Mouse (Mus musculus) kidney, adult 2 months (tissue): ENCODE results near the gene Rhobtb3.
"Not testable (repeated sequence)": the region's sequence is repeated elsewhere in the genome, so short reads cannot be mapped to it uniquely, and the experiment has no call there.

Experiments used
- CTCF ChIP-seq: fragments of 200-500 bp; conservative IDR thresholded peaks from 2 replicates; pipeline ENCODE4 v1.5.1; 2011; ENCODE audit warnings: low read depth, mild to moderate bottlenecking, control low read depth, low read length, moderate library complexity, mixed read lengths; ENCODE audit not compliant: insufficient read depth, insufficient read length
- POLR2A ChIP-seq: fragments of 200-500 bp; IDR thresholded peaks from one replicate; pipeline ENCODE4 v1.6.1; 2011; ENCODE audit warnings: low read depth, low read length, control low read depth

DNA sequence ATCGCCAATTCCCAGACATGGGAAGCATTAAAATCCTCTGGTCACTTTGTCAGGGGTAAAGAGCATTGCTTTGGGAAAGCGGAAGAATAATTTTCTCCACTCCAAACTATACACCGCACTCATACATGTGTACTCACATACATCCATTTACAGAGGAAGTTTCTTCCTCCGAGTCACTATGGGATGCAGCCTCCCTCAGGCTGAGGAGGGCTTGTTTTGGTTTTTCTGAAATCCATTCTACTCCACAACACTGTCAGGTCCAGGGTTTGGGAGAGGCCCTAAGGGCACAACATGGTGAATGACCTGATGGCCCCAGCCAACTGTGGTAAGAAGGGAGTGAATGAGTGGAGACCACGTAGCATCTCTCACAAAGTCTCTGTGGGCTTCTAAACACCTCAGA, 14.7 kb downstream of the Rhobtb3 start:
- TF ChIP-seq CTCF, POLR2A: not testable (repeated sequence)
